Comparison of ENCODE assay signal across 11 mouse cellular contexts in genomic region chr19:8719037-8719436, GRCm38 (mm10). TPM values are rescaled to one million over a fixed set of nuclear protein-coding genes. Genes with fewer than 3 reads are reported as not detected.
DNase-seq lines count a peak whose midpoint lies in the region; ATAC-seq and TF ChIP-seq lines count a peak whose summit lies in the region.
"Not testable (repeated sequence)": the region's sequence is repeated elsewhere in the genome, so short reads cannot be mapped to it uniquely, and the experiment has no call there.
"Had no signal": no experiment of that assay in that cellular context is flagged by ENCODE, and none has a peak within 500 bp of the region (broad histone marks: within the 10 kb centered on the region; RNA-seq: fewer than 3 reads in every experiment).

No protein-coding gene starts in this region.

- not testable (repeated sequence) for H3K27me3 ChIP-seq in Patski; heart, postnatal 0 days (ENCODE audit: control insufficient read depth, insufficient read depth, low read length); liver, embryonic 14.5 days (ENCODE audit: control insufficient read depth, insufficient read depth, low read length); lung, postnatal 0 days (replicated peaks; ENCODE audit: insufficient read depth, low read length); stomach, postnatal 0 days (ENCODE audit: control insufficient read depth, insufficient read depth, low read length)

- TF ChIP-seq CTCF in Patski (IDR thresholded peaks at IDR 0.05), result peak; percentile 57
- peak; percentile 31 for TF ChIP-seq CTCF in heart, postnatal 0 days (IDR thresholded peaks at IDR 0.05; ENCODE audit: low read depth)
- TF ChIP-seq CTCF in layer of hippocampus, adult 2 months (conservative IDR thresholded peaks at IDR 0.05), result peak; percentile 59
- TF ChIP-seq CTCF in liver, embryonic 14.5 days (IDR thresholded peaks at IDR 0.05; ENCODE audit: low read depth), result peak; percentile 44; the same call in 1 of the 2 replicates
- TF ChIP-seq CTCF in lung, postnatal 0 days (IDR thresholded peaks at IDR 0.05), result peak; percentile 39
- TF ChIP-seq CTCF in stomach, postnatal 0 days (IDR thresholded peaks at IDR 0.05; ENCODE audit: low read depth), result peak; percentile 40

- TF ChIP-seq EP300 in heart, postnatal 0 days (IDR thresholded peaks at IDR 0.05; ENCODE audit: low read depth); liver, embryonic 14.5 days (IDR thresholded peaks at IDR 0.05; ENCODE audit: low read depth); lung, postnatal 0 days (IDR thresholded peaks at IDR 0.05); stomach, postnatal 0 days (optimal IDR thresholded peaks at IDR 0.05): not testable (repeated sequence)

- peak; percentile 41 for DNase-seq in CD4-positive helper T cell, adult 2 months (ENCODE audit: low read depth, low spot score)
- DNase-seq in Patski (ENCODE audit: low read depth, low spot score); heart, postnatal 0 days (ENCODE audit: low spot score); layer of hippocampus, adult 2 months (ENCODE audit: low spot score in 2 of 2); liver, embryonic 14.5 days (ENCODE audit: low read depth in 3 of 3, low spot score in 3 of 3); lung, postnatal 0 days (ENCODE audit: low spot score): not testable (repeated sequence)
- DNase-seq in stomach, postnatal 0 days (ENCODE audit: low spot score), result peak; percentile 10

- not testable (repeated sequence) for H3K9me3 ChIP-seq in heart, postnatal 0 days (replicated peaks; ENCODE audit: control insufficient read depth, low read length); liver, embryonic 14.5 days (ENCODE audit: control insufficient read depth, low read length); lung, postnatal 0 days (ENCODE audit: low read length); stomach, postnatal 0 days (ENCODE audit: control insufficient read depth, low read length)

- not testable (repeated sequence) for H3K27ac ChIP-seq in heart, postnatal 0 days (ENCODE audit: low read depth); layer of hippocampus, adult 2 months; lung, postnatal 0 days (ENCODE audit: low read length); stomach, postnatal 0 days (replicated peaks)
- H3K27ac ChIP-seq in liver, embryonic 14.5 days, result peak overlapping the region; percentile 32; the same call in 1 of the 2 replicates

- CTCF ChIA-PET in Patski (lab: Charles Lee), result interaction anchor here (1.2 to 3.1 kb wide), 12 partner anchors 7 to 390 kb away, joined by 3 to 15 read pairs (median 6); partner anchors contain the start of gene 1700092M07Rik

- POLR2A ChIA-PET in Patski (lab: Charles Lee), result not testable (repeated sequence)

- H3K4me2 ChIP-seq in heart, postnatal 0 days (ENCODE audit: low read depth, low read length); liver, embryonic 14.5 days (ENCODE audit: low read depth); lung, postnatal 0 days (replicated peaks; ENCODE audit: low read depth, low read length); stomach, postnatal 0 days (replicated peaks; ENCODE audit: low read depth): not testable (repeated sequence)

- in situ Hi-C loops in Patski (cut with MboI; ENCODE audit: low pct_unique_long_range_greater_than_20kb), result loop anchor here (25.0 kb wide), 1 partner anchor 1168 kb away; the partner anchor contains the start of gene Incenp

- ATAC-seq in Patski; heart, postnatal 0 days (ENCODE audit: insufficient read depth, low read depth); liver, embryonic 14.5 days (ENCODE audit: insufficient read depth); lung, postnatal 0 days; stomach, postnatal 0 days (ENCODE audit: low FRiP score, low TSS enrichment): not testable (repeated sequence)

- H3K9ac ChIP-seq in heart, postnatal 0 days (replicated peaks; ENCODE audit: low read depth, low read length); liver, embryonic 14.5 days (replicated peaks); lung, postnatal 0 days (replicated peaks; ENCODE audit: low read depth); stomach, postnatal 0 days (ENCODE audit: low read length): not testable (repeated sequence)

- not testable (repeated sequence) for H3K4me3 ChIP-seq in heart, postnatal 0 days (ENCODE audit: low read depth, low read length); layer of hippocampus, adult 2 months; liver, embryonic 14.5 days (ENCODE audit: insufficient read depth in 1 of 2, low read depth in 2 of 2, low read length in 2 of 2); lung, postnatal 0 days (ENCODE audit: low read depth, low read length); stomach, postnatal 0 days (ENCODE audit: low read depth, low read length)

- H3K4me1 ChIP-seq in heart, postnatal 0 days (ENCODE audit: control insufficient read depth, insufficient read depth), result peaks cover 13% of the 10 kb centered on the region
- H3K4me1 ChIP-seq in liver, embryonic 14.5 days (replicated peaks; ENCODE audit: control insufficient read depth in 2 of 2, insufficient read depth in 2 of 2, low read length in 1 of 2), result peaks cover 44 to 45% of the 10 kb centered on the region in 2 experiments
- not testable (repeated sequence) for H3K4me1 ChIP-seq in lung, postnatal 0 days (ENCODE audit: insufficient read depth, low read depth, low read length); stomach, postnatal 0 days (replicated peaks; ENCODE audit: control insufficient read depth, insufficient read depth)

- not testable (repeated sequence) for H3K36me3 ChIP-seq in heart, postnatal 0 days (replicated peaks; ENCODE audit: control insufficient read depth, insufficient read depth, low read length); liver, embryonic 14.5 days (replicated peaks; ENCODE audit: control insufficient read depth, insufficient read depth, low read depth); lung, postnatal 0 days (ENCODE audit: insufficient read depth, low read length); stomach, postnatal 0 days (ENCODE audit: control insufficient read depth, insufficient read depth, low read length)

RNA-seq across cellular contexts. Expression of gene Slc3a2, which starts 4.1 kb away (rescaled TPM):
- 807 TPM for polyA plus RNA-seq in Patski (2021)
- 38.3 and 66.4 TPM in 2 replicates for total RNA-seq in heart, postnatal 0 days (2014; rRNA removed; ENCODE audit: low replicate concordance)
- polyA plus RNA-seq in heart, postnatal 0 days (2015; fragmentation: Nextera tagmentation; extraction: Ambion mirVana), result 40.9 and 41.5 TPM in 2 replicates
- total RNA-seq in layer of hippocampus, adult 2 months (2021), result 100 to 1,000 TPM; 149 to 151 TPM
- polyA plus RNA-seq in liver, embryonic 14.5 days (2012; rRNA removed), result 78.4 and 82.2 TPM in 2 replicates
- 88.5 and 89.1 TPM in 2 replicates for polyA plus RNA-seq in liver, embryonic 14.5 days (2014; fragmentation: Nextera tagmentation; extraction: Ambion mirVana)
- 91.8 and 97.9 TPM in 2 replicates for polyA plus RNA-seq in lung, postnatal 0 days (2015; fragmentation: Nextera tagmentation; extraction: Ambion mirVana)
- 82.5 and 87.0 TPM in 2 replicates for polyA plus RNA-seq in stomach, postnatal 0 days (2015; fragmentation: Nextera tagmentation; extraction: Ambion mirVana)

RNA-seq across cellular contexts. Expression of gene Wdr74, which starts 16.6 kb away (rescaled TPM):
- 64.7 TPM for polyA plus RNA-seq in Patski (2021)
- 40.8 and 45.8 TPM in 2 replicates for total RNA-seq in heart, postnatal 0 days (2014; rRNA removed; ENCODE audit: low replicate concordance)
- 35.4 and 36.6 TPM in 2 replicates for polyA plus RNA-seq in heart, postnatal 0 days (2015; fragmentation: Nextera tagmentation; extraction: Ambion mirVana)
- total RNA-seq in layer of hippocampus, adult 2 months (2021), result 10 to 100 TPM; 47.4 to 55.0 TPM
- 27.7 and 34.1 TPM in 2 replicates for polyA plus RNA-seq in liver, embryonic 14.5 days (2012; rRNA removed)
- polyA plus RNA-seq in liver, embryonic 14.5 days (2014; fragmentation: Nextera tagmentation; extraction: Ambion mirVana), result 51.6 and 57.6 TPM in 2 replicates
- polyA plus RNA-seq in lung, postnatal 0 days (2015; fragmentation: Nextera tagmentation; extraction: Ambion mirVana), result 45.3 and 48.7 TPM in 2 replicates
- polyA plus RNA-seq in stomach, postnatal 0 days (2015; fragmentation: Nextera tagmentation; extraction: Ambion mirVana), result 55.6 and 55.7 TPM in 2 replicates

RNA-seq across cellular contexts. Expression of gene 1700092M07Rik, which starts 21.5 kb away (rescaled TPM):
- 0.86 TPM for polyA plus RNA-seq in Patski (2021)
- total RNA-seq in heart, postnatal 0 days (2014; rRNA removed; ENCODE audit: low replicate concordance), result not detected in 2 replicates
- 0.38 TPM in 1 of 2 replicates, not detected in the other for polyA plus RNA-seq in heart, postnatal 0 days (2015; fragmentation: Nextera tagmentation; extraction: Ambion mirVana)
- total RNA-seq in layer of hippocampus, adult 2 months (2021), result 1 to 10 TPM; 1.5 to 3.4 TPM
- 0.65 and 0.78 TPM in 2 replicates for polyA plus RNA-seq in liver, embryonic 14.5 days (2012; rRNA removed)
- polyA plus RNA-seq in liver, embryonic 14.5 days (2014; fragmentation: Nextera tagmentation; extraction: Ambion mirVana), result 0.34 and 0.63 TPM in 2 replicates
- polyA plus RNA-seq in lung, postnatal 0 days (2015; fragmentation: Nextera tagmentation; extraction: Ambion mirVana), result 0.75 and 0.82 TPM in 2 replicates
- polyA plus RNA-seq in stomach, postnatal 0 days (2015; fragmentation: Nextera tagmentation; extraction: Ambion mirVana), result 0.59 and 0.62 TPM in 2 replicates
- total RNA-seq: gastrocnemius, postnatal 25 days; heart, postnatal 4 days had no signal
- polyA plus RNA-seq: lung, adult 2 months; spleen, adult 2 months had no signal

RNA-seq across cellular contexts. Expression of gene Stx5a, which starts 22.2 kb away (rescaled TPM):
- polyA plus RNA-seq in Patski (2021), result 116 TPM
- 104 and 105 TPM in 2 replicates for total RNA-seq in heart, postnatal 0 days (2014; rRNA removed; ENCODE audit: low replicate concordance)
- polyA plus RNA-seq in heart, postnatal 0 days (2015; fragmentation: Nextera tagmentation; extraction: Ambion mirVana), result 57.0 and 63.6 TPM in 2 replicates
- total RNA-seq in layer of hippocampus, adult 2 months (2021), result 10 to 100 TPM; 69.5 to 78.4 TPM
- polyA plus RNA-seq in liver, embryonic 14.5 days (2012; rRNA removed), result 29.9 and 32.0 TPM in 2 replicates
- 36.7 and 36.9 TPM in 2 replicates for polyA plus RNA-seq in liver, embryonic 14.5 days (2014; fragmentation: Nextera tagmentation; extraction: Ambion mirVana)
- 130 and 143 TPM in 2 replicates for polyA plus RNA-seq in lung, postnatal 0 days (2015; fragmentation: Nextera tagmentation; extraction: Ambion mirVana)
- polyA plus RNA-seq in stomach, postnatal 0 days (2015; fragmentation: Nextera tagmentation; extraction: Ambion mirVana), result 81.9 and 82.2 TPM in 2 replicates

RNA-seq across cellular contexts. Expression of gene Nxf1, which starts 37.8 kb away (rescaled TPM):
- 164 TPM for polyA plus RNA-seq in Patski (2021)
- 42.3 and 46.8 TPM in 2 replicates for total RNA-seq in heart, postnatal 0 days (2014; rRNA removed; ENCODE audit: low replicate concordance)
- polyA plus RNA-seq in heart, postnatal 0 days (2015; fragmentation: Nextera tagmentation; extraction: Ambion mirVana), result 54.8 and 59.2 TPM in 2 replicates
- total RNA-seq in layer of hippocampus, adult 2 months (2021), result 100 to 1,000 TPM; 102 to 106 TPM
- polyA plus RNA-seq in liver, embryonic 14.5 days (2012; rRNA removed), result 66.2 and 90.9 TPM in 2 replicates
- polyA plus RNA-seq in liver, embryonic 14.5 days (2014; fragmentation: Nextera tagmentation; extraction: Ambion mirVana), result 77.4 and 84.9 TPM in 2 replicates
- 88.8 and 89.7 TPM in 2 replicates for polyA plus RNA-seq in lung, postnatal 0 days (2015; fragmentation: Nextera tagmentation; extraction: Ambion mirVana)
- 57.5 and 61.6 TPM in 2 replicates for polyA plus RNA-seq in stomach, postnatal 0 days (2015; fragmentation: Nextera tagmentation; extraction: Ambion mirVana)
